Mouse (Mus musculus) right cerebral cortex, postnatal 14 days (tissue): ENCODE measurements at regions not wholly inside any gene's neighbourhood (a gene's known extent, or its start where the extent isn't known, plus 50 kb on each side); places are given as distances from the start of the nearest gene placed in this dataset.
"Not testable (repeated sequence)": the region's sequence is repeated elsewhere in the genome, so short reads cannot be mapped to it uniquely, and the experiment has no call there.

Source experiments
- DNase-seq: peaks from one replicate; pipeline ENCODE4 v3.0.0; 2022

- no peak for DNase-seq
Measured at GRCm38 (mm10) chr15:43581246-43581645, 3447.1 kb downstream of the 9330182O14Rik start.

GRCm38 (mm10) chr15:43585751-43586150 is 3451.6 kb downstream of the 9330182O14Rik start:
- no peak for DNase-seq

- DNase-seq = no peak
Measured at GRCm38 (mm10) chr15:43588021-43588420, 3453.9 kb downstream of the 9330182O14Rik start.

- no peak for DNase-seq
Measured at GRCm38 (mm10) chr15:43607700-43608099, 3473.5 kb downstream of the 9330182O14Rik start.

- no peak for DNase-seq
Measured at GRCm38 (mm10) chr15:43609901-43610300, 3475.7 kb downstream of the 9330182O14Rik start.

- DNase-seq = no peak
Measured at GRCm38 (mm10) chr15:43614004-43614661, 3480.0 kb downstream of the 9330182O14Rik start.

- no peak for DNase-seq
Measured at GRCm38 (mm10) chr15:43615727-43616126, 3481.6 kb downstream of the 9330182O14Rik start.

- no peak for DNase-seq
Measured at GRCm38 (mm10) chr15:43624431-43624965, 3490.3 kb downstream of the 9330182O14Rik start.

- no peak for DNase-seq
Measured at GRCm38 (mm10) chr15:43625021-43625510, 3490.9 kb downstream of the 9330182O14Rik start.

GRCm38 (mm10) chr15:43650818-43651500 is 3516.8 kb downstream of the 9330182O14Rik start:
- DNase-seq = no peak

- DNase-seq = no peak
Measured at GRCm38 (mm10) chr15:43663648-43664047, 3529.5 kb downstream of the 9330182O14Rik start.

GRCm38 (mm10) chr15:43678844-43679243 is 3544.7 kb downstream of the 9330182O14Rik start:
- DNase-seq = no peak

- no peak for DNase-seq
Measured at GRCm38 (mm10) chr15:43682176-43682575, 3548.0 kb downstream of the 9330182O14Rik start.

- not testable (repeated sequence) for DNase-seq
Measured at GRCm38 (mm10) chr15:43691998-43692397, 3557.8 kb downstream of the 9330182O14Rik start.

- peak; percentile 8 for DNase-seq
Measured at GRCm38 (mm10) chr15:43695451-43695850, 3561.3 kb downstream of the 9330182O14Rik start.

GRCm38 (mm10) chr15:43717035-43717434 is 3582.9 kb downstream of the 9330182O14Rik start:
- DNase-seq = no peak

GRCm38 (mm10) chr15:43717559-43717958 is 3583.4 kb downstream of the 9330182O14Rik start:
- no peak for DNase-seq

- DNase-seq = no peak
Measured at GRCm38 (mm10) chr15:43720916-43721315, 3586.8 kb downstream of the 9330182O14Rik start.

GRCm38 (mm10) chr15:43735697-43736096 is 3601.5 kb downstream of the 9330182O14Rik start:
- DNase-seq = no peak

- DNase-seq = no peak
Measured at GRCm38 (mm10) chr15:43758256-43758655, 3624.1 kb downstream of the 9330182O14Rik start.

- DNase-seq = no peak
Measured at GRCm38 (mm10) chr15:43764606-43765005, 3630.4 kb downstream of the 9330182O14Rik start.

- DNase-seq = peak; percentile 5
Measured at GRCm38 (mm10) chr15:43772718-43773117, 3638.6 kb downstream of the 9330182O14Rik start.

GRCm38 (mm10) chr15:43782126-43782632 is 3648.0 kb downstream of the 9330182O14Rik start:
- not testable (repeated sequence) for DNase-seq

- DNase-seq = no peak
Measured at GRCm38 (mm10) chr15:43784171-43784570, 3650.0 kb downstream of the 9330182O14Rik start.
